Mouse (Mus musculus): ENCODE measurements around the gene Cep164. TPM values are rescaled to one million over a fixed set of nuclear protein-coding genes. Genes with fewer than 3 reads are reported as not detected.
A peak's percentile ranks its signal among the peaks of the same experiment; 100 is the strongest.

The Cep164 gene
- total RNA-seq, 2 experiments from 2014 or later = 2.1 to 3.8 TPM

GRCm38 (mm10) chr9:45839139-45839981 is 10.9 kb upstream of the Cep164 start:
- DNase-seq = peak; percentile 28 to 32
- intact Hi-C loops (cut with DNase I) = no loop called here

GRCm38 (mm10) chr9:45838434-45839138 is 10.1 kb upstream of the Cep164 start, which contains the start of gene Bace1:
Gene Bace1, plus strand, starts transcription at chr9:45838580.
- DNase-seq = peak; percentile 70 to 75
- intact Hi-C loops (cut with DNase I) = no loop called here

DNA sequence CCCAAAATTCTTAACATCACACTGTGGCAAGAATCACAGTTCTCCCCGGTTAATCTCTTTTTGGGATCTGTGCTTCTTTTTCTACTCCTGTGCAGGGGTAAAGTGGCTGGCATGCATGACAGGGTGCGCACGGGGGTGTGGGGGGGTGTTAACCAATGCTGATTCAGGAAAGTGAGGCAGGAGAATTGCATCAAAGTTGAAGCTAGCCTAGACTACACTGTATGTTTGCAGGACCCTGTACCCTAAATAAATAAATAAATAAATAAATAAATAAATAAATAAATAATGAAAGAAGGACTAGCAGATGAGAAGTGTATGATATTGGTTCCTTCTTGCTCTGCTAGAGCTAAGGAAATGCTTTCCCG is 9.6 kb upstream of the Cep164 start:
- no peak for DNase-seq
- intact Hi-C loops (cut with DNase I) = no loop called here

GRCm38 (mm10) chr9:45833461-45833860 is 5.0 kb upstream of the Cep164 start:
- DNase-seq = no peak
- intact Hi-C loops (cut with DNase I) = no loop called here

DNA sequence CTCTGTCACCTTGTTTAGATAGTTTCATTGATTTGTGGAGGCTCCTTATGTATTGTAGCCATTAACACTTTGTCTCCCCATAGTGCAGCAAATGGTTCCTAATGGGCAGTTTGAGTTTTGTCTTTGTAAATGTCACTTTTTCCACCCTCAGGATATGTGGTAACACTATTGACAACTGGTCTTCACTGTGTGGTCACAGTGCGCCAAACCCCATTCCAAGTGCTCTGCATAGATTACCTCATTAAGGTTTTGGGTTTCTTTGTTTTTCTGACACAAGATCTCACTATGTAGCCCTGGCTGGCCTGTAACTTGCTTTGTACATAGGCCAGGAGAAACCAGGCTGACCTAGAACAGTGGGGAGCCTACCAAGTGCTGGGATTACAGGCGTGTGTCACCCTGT is 4.4 kb upstream of the Cep164 start:
- intact Hi-C loops (cut with DNase I) = no loop called here
- DNase-seq = no peak

GRCm38 (mm10) chr9:45829107-45829506 is 616 bp upstream of the Cep164 start:
- intact Hi-C loops (cut with DNase I) = loop anchor here (5.0 kb wide), 1 partner anchor 48 kb away; no protein-coding TSS in a partner anchor
- DNase-seq = peak in 1 of 2 experiments; percentile 29

GRCm38 (mm10) chr9:45827663-45828290 is 714 bp downstream of the Cep164 start:
- intact Hi-C loops (cut with DNase I) = loop anchor here (5.0 kb wide), 1 partner anchor 50 kb away; no protein-coding TSS in a partner anchor

DNA sequence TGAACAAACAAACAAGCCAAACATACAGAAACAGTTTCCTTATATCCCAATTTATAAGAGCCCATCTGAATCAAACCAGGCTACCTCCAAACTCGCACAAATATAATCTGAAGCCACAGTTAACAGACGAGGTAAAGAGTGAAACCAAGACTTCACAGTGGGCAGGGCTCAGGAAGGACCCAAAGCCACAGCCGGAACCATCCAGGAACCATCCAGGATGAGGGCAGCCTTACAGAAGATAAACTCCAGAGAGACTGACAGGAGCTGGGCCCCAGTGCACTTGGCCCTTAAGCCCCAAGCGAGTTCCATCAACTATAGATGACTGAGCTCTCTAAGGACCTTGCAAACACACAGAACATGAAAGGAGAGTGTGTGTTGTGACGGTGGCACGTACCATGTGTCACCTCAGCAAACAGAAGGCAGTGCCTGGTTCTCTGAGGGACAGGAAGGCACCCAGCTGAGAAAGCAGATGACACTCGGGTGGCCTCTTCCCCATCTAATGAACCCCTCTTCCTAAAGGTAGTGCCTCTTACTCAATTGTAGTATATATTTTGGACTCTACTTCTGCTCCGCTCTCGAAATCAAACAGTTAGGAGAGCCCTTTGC is 10.0 kb downstream of the Cep164 start:
- intact Hi-C loops (cut with DNase I) = no loop called here
- DNase-seq = no peak

More at GRCm38 (mm10) chr9:45827663-45828290, 714 bp downstream of the Cep164 start:
- DNase-seq = peak in 1 of 2 experiments; percentile 26

DNA sequence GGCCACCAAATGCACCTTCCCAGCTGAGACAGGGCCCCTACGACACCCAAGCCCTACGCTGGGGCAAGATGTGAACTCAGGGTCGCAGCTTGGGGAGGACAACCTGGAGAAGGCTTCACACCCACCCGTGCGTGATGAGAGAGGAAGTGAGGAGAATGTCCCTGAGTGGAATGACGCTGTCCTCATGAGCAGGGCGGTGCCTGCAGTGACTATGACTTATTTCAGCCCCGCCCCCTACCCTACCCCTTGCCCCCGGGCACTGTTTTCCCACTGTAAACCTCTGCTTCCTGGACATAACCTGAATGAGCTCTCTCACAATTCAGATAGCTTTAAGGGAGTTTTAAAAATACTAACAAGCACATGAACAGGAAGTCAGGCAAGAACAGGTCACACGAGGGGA is 13.0 kb downstream of the Cep164 start:
- intact Hi-C loops (cut with DNase I) = no loop called here
- DNase-seq = no peak

- DNase-seq = no peak
- intact Hi-C loops (cut with DNase I) = no loop called here
These were observed 13.4 kb downstream of the Cep164 start for GRCm38 (mm10) chr9:45815113-45815512.

DNA sequence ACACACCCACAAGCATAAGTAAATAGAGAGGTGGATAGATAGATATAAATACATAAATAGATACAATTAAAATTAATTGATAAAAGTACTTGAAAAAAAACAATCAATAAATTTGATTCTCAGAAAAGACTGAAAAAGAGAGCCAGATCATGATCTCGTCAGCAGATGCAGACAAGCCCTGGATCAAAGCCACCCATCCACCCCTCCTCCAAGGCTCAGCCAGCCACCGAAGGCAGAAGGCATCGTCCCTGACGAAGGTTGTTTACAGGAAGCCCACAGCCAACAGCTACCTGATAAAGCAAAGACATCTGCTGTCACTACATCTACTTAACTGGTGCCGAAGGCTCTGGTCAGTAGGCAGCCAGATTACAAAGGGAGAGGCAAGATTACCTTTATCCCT is 16.5 kb downstream of the Cep164 start:
- intact Hi-C loops (cut with DNase I) = no loop called here
- DNase-seq = no peak

DNA sequence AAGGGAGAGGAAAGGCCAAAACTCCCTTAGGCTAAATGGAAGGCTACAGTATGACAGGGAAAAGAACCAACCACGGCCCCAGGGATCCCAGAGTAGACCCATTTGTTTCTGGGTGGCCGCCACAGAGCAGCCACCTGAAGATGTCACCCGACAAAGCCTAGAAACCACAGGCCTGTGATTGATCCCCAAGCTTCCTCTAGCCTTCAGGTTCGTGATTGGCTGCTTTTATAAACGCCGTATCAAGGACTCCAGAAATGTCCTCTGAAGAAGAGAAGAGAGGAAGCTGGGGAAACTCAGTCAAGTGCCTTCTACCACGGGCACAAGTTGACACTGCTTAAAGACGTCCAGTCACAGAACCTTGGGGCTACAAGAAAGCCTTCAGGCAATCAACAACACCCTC is 20.7 kb downstream of the Cep164 start:
- intact Hi-C loops (cut with DNase I) = no loop called here
- no peak for DNase-seq

- intact Hi-C loops (cut with DNase I) = no loop called here
- DNase-seq = no peak
These were observed 21.2 kb downstream of the Cep164 start for GRCm38 (mm10) chr9:45807337-45807736.

GRCm38 (mm10) chr9:45806847-45807246 is 21.6 kb downstream of the Cep164 start:
- intact Hi-C loops (cut with DNase I) = no loop called here
- no peak for DNase-seq

- intact Hi-C loops (cut with DNase I) = no loop called here
- no peak for DNase-seq
These were observed 25.3 kb downstream of the Cep164 start for GRCm38 (mm10) chr9:45803070-45803774.

GRCm38 (mm10) chr9:45799402-45799801 is 29.1 kb downstream of the Cep164 start:
- no peak for DNase-seq
- intact Hi-C loops (cut with DNase I) = no loop called here

DNA sequence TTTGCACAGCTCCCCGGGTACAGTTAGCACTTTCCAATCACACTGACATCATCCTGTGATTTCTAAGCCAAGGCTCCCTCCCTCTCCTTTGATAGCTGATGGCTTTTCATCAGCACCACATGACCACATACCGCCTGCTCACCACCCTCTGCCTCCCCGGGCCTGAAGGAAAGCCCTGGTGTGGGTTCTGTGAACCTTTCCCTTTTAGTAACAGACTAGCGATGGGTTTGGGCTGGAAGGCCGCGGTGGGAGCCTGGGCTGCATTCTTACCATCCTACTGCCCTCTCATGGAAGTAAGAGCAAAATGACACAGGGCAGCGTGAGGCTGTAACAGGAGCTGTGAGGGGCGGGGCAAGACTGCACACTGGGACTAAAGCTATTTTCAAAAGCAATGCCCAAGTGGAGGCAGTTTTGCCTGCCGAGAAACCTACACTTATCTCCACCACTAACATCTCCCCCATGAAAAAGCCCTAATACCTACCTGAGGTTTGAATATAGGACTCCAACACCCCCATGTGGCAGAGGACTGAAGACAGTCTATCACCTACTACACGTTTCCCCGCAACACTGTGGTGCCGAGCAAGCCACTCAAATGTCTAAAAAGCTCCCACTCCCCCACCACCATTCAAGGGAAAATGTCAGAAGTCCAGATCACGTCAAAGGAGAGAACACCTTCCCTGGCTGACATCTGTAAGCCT is 29.9 kb downstream of the Cep164 start:
- DNase-seq = no peak
- intact Hi-C loops (cut with DNase I) = no loop called here

DNA sequence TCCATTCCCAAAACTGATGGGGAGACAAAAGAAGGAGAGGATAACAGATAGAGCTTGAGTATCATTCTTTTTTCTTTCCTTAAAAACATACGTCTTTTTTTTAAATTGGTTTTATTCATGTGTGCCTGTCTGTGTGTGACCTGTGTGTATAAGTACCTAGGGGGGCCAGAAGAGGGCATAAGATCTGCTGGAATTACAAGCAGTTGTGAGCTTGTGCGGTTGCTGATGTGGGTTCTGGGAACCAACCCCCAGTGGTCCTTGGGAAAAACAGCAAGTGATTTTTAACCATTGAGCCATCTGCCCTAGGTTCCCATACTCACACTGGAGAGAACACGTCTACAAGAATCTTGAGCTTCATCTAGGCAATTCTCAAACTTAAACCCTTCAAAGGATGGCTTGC is 31.2 kb downstream of the Cep164 start:
- no peak for DNase-seq
- intact Hi-C loops (cut with DNase I) = no loop called here

DNA sequence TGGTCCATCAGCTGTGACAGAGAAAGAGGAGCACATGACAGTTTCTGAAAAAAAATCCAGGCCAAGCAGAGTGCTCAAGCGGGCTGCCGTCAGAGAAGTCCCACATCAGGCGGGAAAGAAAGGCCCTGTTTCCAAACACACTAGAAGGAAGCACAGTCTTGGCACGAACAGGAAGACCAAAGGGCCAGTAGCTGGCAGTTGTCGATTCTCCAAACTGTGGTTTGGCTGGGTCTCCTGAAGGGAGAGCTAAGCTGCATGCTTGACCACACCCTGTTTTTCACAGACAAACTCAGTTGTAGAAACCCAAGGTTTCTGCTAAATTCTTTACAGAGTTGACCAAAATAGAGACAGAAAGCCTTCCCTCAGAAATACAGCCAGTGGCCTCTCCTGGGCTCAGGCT is 32.8 kb downstream of the Cep164 start:
- intact Hi-C loops (cut with DNase I) = no loop called here
- DNase-seq = peak in 1 of 2 experiments; percentile 33

- DNase-seq = no peak
- intact Hi-C loops (cut with DNase I) = no loop called here
These were observed 34.8 kb downstream of the Cep164 start for GRCm38 (mm10) chr9:45793697-45794096.
